Mouse (Mus musculus): ENCODE measurements at regions not wholly inside any gene's neighbourhood (a gene's known extent, or its start where the extent isn't known, plus 50 kb on each side); places are given as distances from the start of the nearest gene placed in this dataset.

DNA sequence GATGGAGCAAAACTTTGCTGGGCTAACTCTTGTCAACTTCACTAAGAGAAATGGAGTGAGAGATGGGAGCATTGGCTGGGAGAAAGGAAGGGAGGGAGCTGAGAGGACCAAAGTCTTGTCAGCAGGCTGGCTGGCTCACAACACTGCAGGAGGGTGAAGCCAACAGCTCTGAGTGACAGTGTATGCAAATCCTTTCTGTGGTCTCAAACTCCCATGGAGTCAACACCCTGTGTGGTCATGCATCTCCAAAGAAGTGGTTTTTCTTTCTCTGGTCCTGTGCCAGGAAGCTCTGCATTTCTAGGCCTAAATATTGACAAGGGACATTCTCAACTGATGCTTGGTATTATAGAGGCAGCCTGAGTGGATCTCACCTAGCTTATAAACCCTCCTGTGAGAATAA is 194.9 kb upstream of the Krr1 start:
- no peak for DNase-seq
- no peaks in the 10 kb centered on the region for H3K36me3 ChIP-seq

DNA sequence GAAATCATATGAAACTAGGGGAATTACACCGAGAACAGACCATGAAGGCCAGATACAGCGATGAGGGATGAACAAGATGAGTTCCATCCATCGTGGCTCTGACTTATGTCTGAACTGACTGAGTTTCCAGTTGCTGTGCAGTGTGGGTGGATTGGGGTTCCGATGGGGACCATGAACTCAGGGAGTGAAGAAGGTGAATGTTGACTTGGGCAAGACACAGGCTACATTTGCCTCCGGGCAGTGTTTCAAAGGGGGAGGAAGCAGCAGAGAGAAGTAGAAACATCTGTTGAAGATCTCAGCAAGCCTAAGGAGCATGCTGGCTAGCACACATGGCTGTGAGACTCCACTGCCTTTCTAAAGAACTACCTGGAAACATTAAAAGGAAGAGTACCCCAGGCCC is 194.4 kb upstream of the Krr1 start:
- H3K9me3 ChIP-seq (replicated peaks) = no peaks in the 10 kb centered on the region
- ATAC-seq (ENCODE audit: low read depth) = no peak

More for the DNA sequence above, 194.9 kb upstream of the Krr1 start:
- H3K27ac ChIP-seq = no peak overlapping the region
- H3K27me3 ChIP-seq = no peaks in the 10 kb centered on the region
- no peak overlapping the region for H3K4me2 ChIP-seq
- H3K4me3 ChIP-seq (replicated peaks) = no peak overlapping the region
- no peaks in the 10 kb centered on the region for H3K9me3 ChIP-seq (replicated peaks)
- ATAC-seq (ENCODE audit: low read depth) = no peak
- H3K9ac ChIP-seq = no peak overlapping the region
- no peaks in the 10 kb centered on the region for H3K4me1 ChIP-seq (replicated peaks)

DNA sequence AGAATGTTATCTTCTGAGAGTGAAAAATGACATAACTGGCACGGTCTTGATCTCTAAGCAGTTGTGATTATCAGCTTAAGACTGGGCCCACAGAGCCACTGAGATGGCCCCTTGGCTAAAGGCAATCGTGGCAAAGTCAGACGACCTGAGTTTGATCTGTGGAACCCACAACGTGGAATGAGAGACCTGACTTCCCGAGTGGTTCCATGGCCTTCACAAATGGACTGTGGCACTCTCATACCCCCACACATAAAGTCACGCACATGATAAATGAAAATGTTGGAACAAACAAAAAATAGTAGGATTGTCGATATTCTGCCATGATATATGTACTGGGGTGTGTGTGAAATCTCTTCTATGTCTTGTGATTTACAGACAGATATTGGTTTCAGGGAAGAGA is 192.5 kb upstream of the Krr1 start:
- ATAC-seq (ENCODE audit: low read depth) = no peak
- Histone ChIP-seq H3K27ac (no peak overlapping the region), H3K36me3 (no peaks in the 10 kb centered on the region), H3K9ac (no peak overlapping the region), H3K4me3 (replicated peaks) (no peak overlapping the region), H3K4me2 (no peak overlapping the region), H3K9me3 (replicated peaks) (no peaks in the 10 kb centered on the region), H3K27me3 (no peaks in the 10 kb centered on the region), H3K4me1 (replicated peaks) (no peaks in the 10 kb centered on the region)
- WGBS (ENCODE audit: insufficient replicate concordance) = 60% methylated on average over 7 of the region's 7 CpGs
- no peak for DNase-seq

More for the DNA sequence above, 194.4 kb upstream of the Krr1 start:
- no peak overlapping the region for H3K4me2 ChIP-seq
- no peak for DNase-seq
- no peak overlapping the region for H3K9ac ChIP-seq
- H3K36me3 ChIP-seq = no peaks in the 10 kb centered on the region
- H3K27ac ChIP-seq = no peak overlapping the region
- 72% methylated on average over 5 of the region's 5 CpGs for WGBS (ENCODE audit: insufficient replicate concordance)
- H3K27me3 ChIP-seq = no peaks in the 10 kb centered on the region
- no peak overlapping the region for H3K4me3 ChIP-seq (replicated peaks)
- no peaks in the 10 kb centered on the region for H3K4me1 ChIP-seq (replicated peaks)

DNA sequence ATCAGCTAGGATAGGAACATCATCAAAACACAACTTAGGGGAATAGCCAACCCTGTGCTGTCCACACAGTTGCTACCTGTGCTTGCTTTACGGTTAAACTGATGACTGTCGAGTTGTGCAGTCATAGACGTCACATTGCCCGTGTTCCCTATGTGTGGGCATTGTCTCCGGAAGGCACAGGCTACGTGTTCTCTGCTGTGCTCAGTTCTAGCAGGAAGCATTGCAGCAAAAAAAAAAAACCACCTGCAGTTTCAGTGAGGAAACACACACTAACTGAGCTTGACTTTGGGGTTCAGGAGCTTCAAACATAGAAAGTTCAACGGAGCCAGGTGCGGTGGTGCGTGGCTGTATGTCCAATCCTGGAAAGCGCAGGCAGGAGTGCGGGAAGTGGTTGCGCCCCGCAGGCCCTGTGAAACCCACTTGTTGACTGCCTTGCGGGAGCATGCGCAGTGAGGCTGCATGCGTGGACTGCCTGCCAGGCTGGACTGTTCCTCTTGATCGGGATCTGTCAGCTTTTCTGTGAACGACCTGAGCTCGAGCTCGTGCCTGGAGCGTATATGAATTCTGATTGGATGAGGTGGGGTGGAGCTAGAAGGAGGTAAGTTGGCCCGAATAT is 190.2 kb upstream of the Krr1 start:
- H3K4me2 ChIP-seq = no peak overlapping the region
- WGBS (ENCODE audit: insufficient replicate concordance) = 71% methylated on average over 22 of the region's 22 CpGs
- no peaks in the 10 kb centered on the region for H3K27me3 ChIP-seq
- DNase-seq (no peak), ATAC-seq (ENCODE audit: low read depth) (no peak)
- H3K36me3 ChIP-seq = no peaks in the 10 kb centered on the region
- no peak overlapping the region for H3K9ac ChIP-seq
- H3K27ac ChIP-seq = no peak overlapping the region
- no peak overlapping the region for H3K4me3 ChIP-seq (replicated peaks)
- H3K9me3 ChIP-seq (replicated peaks) = no peaks in the 10 kb centered on the region
- no peaks in the 10 kb centered on the region for H3K4me1 ChIP-seq (replicated peaks)

DNA sequence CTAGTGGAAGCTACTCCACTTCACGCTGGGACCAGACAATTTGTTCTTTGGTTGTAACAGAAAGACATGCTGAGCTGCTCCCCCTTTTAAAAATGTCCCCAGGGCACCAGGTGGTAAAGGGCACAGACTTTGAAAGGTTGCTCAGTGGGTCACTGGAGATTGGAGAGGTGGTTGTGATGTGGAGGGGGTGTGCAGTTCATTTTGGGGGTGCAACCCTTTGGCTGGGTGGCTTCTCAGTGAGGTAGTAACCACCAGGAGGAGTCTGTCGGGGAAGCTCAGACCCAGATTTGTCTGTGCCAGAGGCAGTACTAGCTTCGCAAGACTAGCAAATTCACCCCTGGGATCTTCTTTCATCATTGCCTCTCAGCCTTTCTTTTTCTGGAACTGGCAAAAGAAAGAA is 189.0 kb upstream of the Krr1 start:
- WGBS (ENCODE audit: insufficient replicate concordance) = 76% methylated on average over 3 of the region's 3 CpGs
- Histone ChIP-seq H3K9ac (no peak overlapping the region), H3K27ac (no peak overlapping the region), H3K4me2 (no peak overlapping the region), H3K27me3 (no peaks in the 10 kb centered on the region), H3K4me3 (replicated peaks) (no peak overlapping the region), H3K9me3 (replicated peaks) (no peaks in the 10 kb centered on the region), H3K4me1 (replicated peaks) (no peaks in the 10 kb centered on the region), H3K36me3 (no peaks in the 10 kb centered on the region)
- DNase-seq (no peak), ATAC-seq (ENCODE audit: low read depth) (no peak)

DNA sequence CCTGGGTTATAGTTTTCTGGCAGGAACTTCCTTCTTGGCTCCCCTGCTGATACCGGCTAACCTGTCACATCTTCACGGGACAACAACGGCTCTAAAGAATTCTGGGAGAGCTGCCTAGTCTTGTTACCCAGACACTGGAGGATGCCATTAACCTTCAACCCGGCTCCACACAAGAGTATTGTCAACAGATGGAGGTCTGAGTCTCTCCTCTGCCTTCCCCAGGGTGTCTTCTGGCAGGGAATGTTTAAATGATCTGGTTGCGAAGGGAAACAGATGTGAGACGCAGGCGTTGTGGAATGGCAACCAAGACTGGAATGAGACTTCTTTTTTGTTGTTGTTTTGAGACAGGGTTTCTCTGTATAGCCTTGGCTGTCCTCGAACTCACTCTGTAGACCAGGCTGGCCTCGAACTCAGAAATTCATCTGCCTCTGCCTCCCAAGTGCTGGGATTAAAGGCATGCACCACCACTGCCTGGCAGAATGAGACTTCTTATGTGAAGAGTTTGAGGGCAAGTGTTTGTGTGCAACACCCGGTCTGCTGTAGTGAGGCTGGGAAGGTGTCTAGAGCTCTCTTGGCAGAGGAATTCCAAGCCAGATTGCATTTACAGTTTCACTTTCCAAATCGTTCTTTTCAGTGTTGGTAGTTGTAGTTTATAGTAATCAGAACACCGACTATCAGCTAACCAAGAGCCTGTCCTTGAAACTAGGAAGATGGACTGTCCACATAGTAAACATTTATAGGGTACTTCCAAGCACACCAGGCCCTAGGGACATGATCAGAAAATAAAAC is 188.2 kb upstream of the Krr1 start:
- Histone ChIP-seq H3K4me1 (replicated peaks) (no peaks in the 10 kb centered on the region), H3K4me2 (no peak overlapping the region), H3K27me3 (no peaks in the 10 kb centered on the region), H3K9me3 (replicated peaks) (no peaks in the 10 kb centered on the region), H3K4me3 (replicated peaks) (no peak overlapping the region), H3K27ac (no peak overlapping the region), H3K36me3 (no peaks in the 10 kb centered on the region), H3K9ac (no peak overlapping the region)
- 63% methylated on average over 12 of the region's 12 CpGs for WGBS (ENCODE audit: insufficient replicate concordance)
- ATAC-seq (ENCODE audit: low read depth) = no peak
- no peak for DNase-seq

DNA sequence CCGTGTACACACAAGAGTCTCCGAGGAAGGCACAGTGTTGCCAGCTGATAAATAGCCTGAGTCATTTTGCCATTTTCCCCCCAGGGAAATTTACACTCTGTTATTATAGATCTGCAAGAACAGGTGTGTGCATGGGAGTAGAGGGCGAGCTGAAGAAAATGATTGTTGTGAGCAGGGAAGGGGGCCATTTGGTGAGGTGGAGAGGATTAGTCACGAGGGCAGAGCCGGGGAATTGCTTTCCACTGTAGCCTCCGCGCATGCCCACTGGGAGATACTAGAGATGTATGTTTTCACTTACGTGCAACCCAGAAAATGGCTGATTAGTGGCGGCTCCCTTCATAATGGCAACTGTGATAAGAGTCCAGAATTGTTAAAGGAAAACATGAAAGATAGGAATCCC is 185.3 kb upstream of the Krr1 start:
- Histone ChIP-seq H3K9me3 (replicated peaks) (no peaks in the 10 kb centered on the region), H3K4me1 (replicated peaks) (no peaks in the 10 kb centered on the region), H3K27me3 (no peaks in the 10 kb centered on the region), H3K36me3 (no peaks in the 10 kb centered on the region), H3K4me3 (replicated peaks) (no peak overlapping the region), H3K27ac (no peak overlapping the region), H3K4me2 (no peak overlapping the region), H3K9ac (no peak overlapping the region)
- no peak for DNase-seq
- no peak for ATAC-seq (ENCODE audit: low read depth)
- WGBS (ENCODE audit: insufficient replicate concordance) = 68% methylated on average over 9 of the region's 9 CpGs

DNA sequence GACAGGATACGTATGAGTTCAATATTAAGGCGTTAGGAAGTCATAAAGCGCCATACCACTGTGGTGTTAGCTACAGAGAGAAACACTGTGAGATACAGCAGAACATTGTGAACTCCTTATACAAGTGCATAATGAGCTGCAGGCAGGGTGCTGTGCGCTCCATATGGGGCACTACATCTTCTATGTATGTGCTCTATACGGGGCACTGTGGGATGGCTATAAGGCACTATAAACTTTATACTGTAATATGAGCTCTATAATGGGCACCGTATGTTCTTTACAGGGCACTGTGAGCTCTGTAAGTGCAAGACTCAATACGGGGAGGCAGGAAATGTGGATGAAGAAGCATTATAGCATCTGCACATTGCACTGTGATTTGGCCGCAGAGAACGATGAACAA is 183.2 kb upstream of the Krr1 start:
- WGBS (ENCODE audit: insufficient replicate concordance) = 83% methylated on average over 9 of the region's 9 CpGs
- ATAC-seq (ENCODE audit: low read depth) (no peak), DNase-seq (no peak)
- no peak overlapping the region for H3K4me3 ChIP-seq (replicated peaks)
- no peak overlapping the region for H3K4me2 ChIP-seq
- H3K9me3 ChIP-seq (replicated peaks) = no peaks in the 10 kb centered on the region
- no peak overlapping the region for H3K27ac ChIP-seq
- H3K36me3 ChIP-seq = no peaks in the 10 kb centered on the region
- H3K27me3 ChIP-seq = no peaks in the 10 kb centered on the region
- no peaks in the 10 kb centered on the region for H3K4me1 ChIP-seq (replicated peaks)
- H3K9ac ChIP-seq = no peak overlapping the region

DNA sequence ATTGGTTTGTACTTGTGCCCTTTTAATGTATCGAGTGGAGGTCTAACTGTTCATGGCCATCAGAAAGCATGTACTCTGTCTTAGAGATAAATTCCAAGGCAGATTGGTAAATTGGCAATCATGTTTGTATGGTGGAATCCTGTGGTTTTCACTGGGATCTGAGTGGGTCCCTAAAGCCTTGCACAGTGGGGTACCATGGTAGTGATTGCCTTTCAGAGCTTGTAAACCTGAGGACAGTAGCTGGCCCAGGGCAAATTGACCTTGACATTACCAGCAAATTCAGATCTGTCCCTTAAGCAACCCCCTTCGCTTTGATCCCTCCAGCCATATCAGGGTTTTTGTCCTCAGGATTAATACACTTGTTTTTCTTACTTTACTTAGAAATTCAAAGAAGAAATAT is 181.6 kb upstream of the Krr1 start:
- Histone ChIP-seq H3K9ac (no peak overlapping the region), H3K4me1 (replicated peaks) (no peaks in the 10 kb centered on the region), H3K27ac (no peak overlapping the region), H3K9me3 (replicated peaks) (no peaks in the 10 kb centered on the region), H3K4me3 (replicated peaks) (no peak overlapping the region), H3K36me3 (no peaks in the 10 kb centered on the region), H3K27me3 (no peaks in the 10 kb centered on the region), H3K4me2 (no peak overlapping the region)
- WGBS (ENCODE audit: insufficient replicate concordance) = 64% methylated on average over 2 of the region's 2 CpGs
- DNase-seq (no peak), ATAC-seq (ENCODE audit: low read depth) (no peak)

DNA sequence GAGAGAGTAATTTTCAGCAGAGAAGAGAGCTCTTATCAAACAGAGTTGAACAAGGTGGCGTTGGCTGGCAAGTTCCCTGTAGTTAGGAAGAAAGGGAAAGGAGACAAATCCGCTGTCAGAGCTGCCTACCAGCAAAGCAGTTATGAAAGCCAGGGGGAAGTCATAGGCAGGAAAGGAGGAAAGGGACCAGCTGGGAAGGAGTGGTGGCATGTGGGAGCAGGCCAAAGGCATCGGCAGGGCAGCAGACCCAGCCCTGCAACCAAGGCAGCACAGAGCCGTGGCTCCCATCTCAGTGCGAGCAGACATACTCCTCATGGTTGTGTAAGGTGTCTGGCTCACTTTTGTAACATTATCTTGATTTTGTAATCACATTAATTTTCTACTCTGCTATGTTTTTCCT is 177.4 kb upstream of the Krr1 start:
- no peaks in the 10 kb centered on the region for H3K9me3 ChIP-seq (replicated peaks)
- H3K4me3 ChIP-seq (replicated peaks) = no peak overlapping the region
- H3K36me3 ChIP-seq = no peaks in the 10 kb centered on the region
- DNase-seq = no peak
- H3K4me2 ChIP-seq = no peak overlapping the region
- H3K27me3 ChIP-seq = no peaks in the 10 kb centered on the region
- no peak overlapping the region for H3K27ac ChIP-seq
- 68% methylated on average over 5 of the region's 5 CpGs for WGBS (ENCODE audit: insufficient replicate concordance)
- no peak overlapping the region for H3K9ac ChIP-seq
- H3K4me1 ChIP-seq (replicated peaks) = no peaks in the 10 kb centered on the region
- no peak for ATAC-seq (ENCODE audit: low read depth)

DNA sequence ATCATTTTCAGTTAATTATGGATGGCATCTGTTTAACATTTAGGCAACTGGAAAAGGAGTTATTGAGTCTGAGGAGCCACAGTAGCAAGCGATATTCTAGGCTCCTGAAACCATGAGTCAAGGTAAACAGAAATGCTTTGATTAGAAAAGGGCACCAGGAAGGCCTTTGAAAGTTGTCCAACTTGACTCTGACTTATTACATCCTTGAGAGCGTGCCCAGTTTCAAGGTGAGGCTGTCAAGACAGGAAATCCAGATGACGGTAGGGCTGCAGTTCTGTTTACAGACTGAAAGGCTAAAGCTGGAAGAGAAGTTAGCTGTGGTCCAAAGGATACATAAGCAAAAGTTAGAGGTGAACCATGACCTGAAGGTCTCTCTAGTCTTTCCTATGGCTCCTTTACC is 176.7 kb upstream of the Krr1 start:
- ATAC-seq (ENCODE audit: low read depth) = no peak
- Histone ChIP-seq H3K27me3 (no peaks in the 10 kb centered on the region), H3K4me3 (replicated peaks) (no peak overlapping the region), H3K27ac (no peak overlapping the region), H3K9ac (no peak overlapping the region), H3K4me2 (no peak overlapping the region), H3K4me1 (replicated peaks) (no peaks in the 10 kb centered on the region), H3K9me3 (replicated peaks) (no peaks in the 10 kb centered on the region), H3K36me3 (no peaks in the 10 kb centered on the region)
- WGBS (ENCODE audit: insufficient replicate concordance) = 55% methylated on average over 3 of the region's 3 CpGs
- DNase-seq = no peak

DNA sequence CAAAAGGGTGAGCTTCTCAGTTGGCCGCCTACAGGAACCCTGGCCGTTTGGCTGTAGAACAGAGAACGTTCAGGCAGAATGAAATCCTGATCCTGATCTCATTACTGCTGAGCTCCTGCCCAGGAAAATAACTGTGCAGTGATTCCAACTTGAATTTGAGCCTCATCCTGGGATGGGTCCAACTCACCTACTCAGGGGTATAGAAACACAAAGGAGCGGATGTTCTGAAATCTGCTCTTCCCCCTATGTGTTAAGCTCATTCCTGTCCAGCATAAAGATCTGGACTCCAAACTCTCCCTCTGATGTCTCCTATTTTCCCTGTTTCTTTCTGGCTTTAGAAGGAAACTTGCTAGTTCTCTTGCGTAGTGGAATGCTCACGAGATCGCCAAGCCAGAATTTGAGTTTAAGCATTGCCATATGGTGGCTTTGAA is 173.6 kb upstream of the Krr1 start:
- Histone ChIP-seq H3K36me3 (no peaks in the 10 kb centered on the region), H3K27me3 (no peaks in the 10 kb centered on the region), H3K9me3 (replicated peaks) (no peaks in the 10 kb centered on the region), H3K4me1 (replicated peaks) (no peaks in the 10 kb centered on the region), H3K27ac (no peak overlapping the region), H3K9ac (no peak overlapping the region), H3K4me2 (no peak overlapping the region), H3K4me3 (replicated peaks) (no peak overlapping the region)
- 71% methylated on average over 7 of the region's 7 CpGs for WGBS (ENCODE audit: insufficient replicate concordance)
- ATAC-seq (ENCODE audit: low read depth) = no peak
- no peak for DNase-seq

Data from liver, embryonic 13.5 days (tissue).